Mouse (Mus musculus) heart, adult 2 months (tissue): ENCODE results near the gene Zbtb40. TPM values are rescaled to one million over a fixed set of nuclear protein-coding genes. Genes with fewer than 3 reads are reported as not detected.

Experiments
- DNase-seq, 2 experiments: peaks; one replicate each; pipeline ENCODE4 v3.0.0; 2021
- H3K27ac ChIP-seq: fragments of 200-600 bp; 2 replicates; pipeline ENCODE4 v1.8.1; 2022
- H3K27me3 ChIP-seq: fragments of 200-500 bp; 2 replicates; pipeline ENCODE4 v1.6.1; 2012; ENCODE audit warnings: mild to moderate bottlenecking, low read length, inconsistent platforms, mixed read lengths; ENCODE audit not compliant: control insufficient read depth, insufficient read depth
- H3K36me3 ChIP-seq: fragments of 200-500 bp; 2 replicates; pipeline ENCODE4 v1.6.1; 2012; ENCODE audit warnings: low read length, inconsistent platforms; ENCODE audit not compliant: control insufficient read depth, insufficient read depth
- H3K4me1 ChIP-seq: fragments of 200-500 bp; 2 replicates; pipeline ENCODE4 v1.6.1; 2011; ENCODE audit warnings: low read length; ENCODE audit not compliant: control insufficient read depth, insufficient read depth
- H3K4me3 ChIP-seq: fragments of 200-600 bp; 2 replicates; pipeline ENCODE4 v1.8.1; 2022
- H3K79me2 ChIP-seq: fragments of 200-500 bp; replicated peaks from 2 replicates; pipeline ENCODE4 v1.6.1; 2012; ENCODE audit warnings: mild to moderate bottlenecking, inconsistent platforms, low read length, moderate library complexity, mixed read lengths; ENCODE audit not compliant: control insufficient read depth, insufficient read depth
- H3K9ac ChIP-seq: fragments of 200-500 bp; 2 replicates; pipeline ENCODE4 v1.6.1; 2012; ENCODE audit warnings: low read depth, mild to moderate bottlenecking, control low read depth, inconsistent platforms, low read length, mixed read lengths
- CTCF ChIP-seq: fragments of 200-600 bp; IDR thresholded peaks from 2 replicates; pipeline ENCODE4 v1.8.1; 2022; ENCODE audit warnings: antibody characterized with exemption, mild to moderate bottlenecking, moderate library complexity
- EP300 ChIP-seq: fragments of 200-500 bp; IDR thresholded peaks from 2 replicates; pipeline ENCODE4 v1.6.1; 2011; ENCODE audit warnings: low read depth, low read length, control low read depth; ENCODE audit not compliant: insufficient read depth
- POLR2A ChIP-seq: fragments of 200-500 bp; IDR thresholded peaks from 2 replicates; pipeline ENCODE4 v1.6.1; 2011; ENCODE audit warnings: mild to moderate bottlenecking, low read depth, low read length, control low read depth; ENCODE audit not compliant: insufficient read depth
- WGBS: fragments of 180-500 bp; shearing (Covaris S2); methylation state at CpG from one replicate; pipeline ENCODE4 v1.1.7; 2018; 5-methylcytosine and 5-hydroxymethylcytosine counted together
- intact Hi-C: fragments of 180-260 bp; cut with DNase I; formaldehyde crosslinking; loops from one replicate; pipeline ENCODE4 v1.15.1; 2025
- polyA plus RNA-seq: library from polyadenylated mRNA; depleted of rRNA; stranded (reverse); fragments of >200 nt; gene quantifications from 2 replicates; pipeline ENCODE4 v1.2.3, GENCODE M21; 2012
- total RNA-seq, 2 experiments: library from RNA; stranded (reverse); gene quantifications; 2 replicates each; pipeline ENCODE4 v1.2.3; 2021

Zbtb40 gene
- total and polyA plus RNA-seq, 3 experiments: 5.6 to 8.0 (median 7.3) TPM

DNA sequence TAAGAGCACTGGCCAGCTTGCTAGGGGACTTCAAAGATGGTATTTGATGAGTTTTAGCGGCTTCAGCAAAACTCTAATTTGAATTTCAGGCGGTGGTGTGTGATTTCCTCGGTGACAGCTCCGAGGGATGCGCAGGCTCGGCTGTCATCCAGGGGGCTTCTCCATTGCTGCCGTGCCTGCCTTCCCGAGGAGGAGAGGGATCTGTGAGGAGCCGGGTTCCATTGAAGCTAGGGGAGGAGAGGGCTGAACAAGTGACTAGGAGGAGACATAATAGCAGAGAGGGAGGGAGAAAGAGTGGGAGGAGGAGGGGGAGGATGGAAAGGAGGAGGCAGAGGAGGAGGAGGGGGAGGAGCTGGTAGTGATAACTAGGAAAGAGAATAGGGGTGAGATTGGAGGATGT lies 81.1 kb downstream of the Zbtb40 start:
- Histone ChIP-seq H3K36me3 (no peaks in the 10 kb centered on the region), H3K79me2 (no peaks in the 10 kb centered on the region), H3K9ac (no peak overlapping the region), H3K27ac (no peak overlapping the region), H3K4me3 (no peak overlapping the region), H3K4me1 (no peaks in the 10 kb centered on the region), H3K27me3 (no peaks in the 10 kb centered on the region; the same call in 1 of the 2 replicates)
- intact Hi-C loops: no loop called here
- WGBS: 27% methylated on average over 9 of the region's 9 CpGs
- no peak for TF ChIP-seq EP300
- TF ChIP-seq CTCF: no peak
- TF ChIP-seq POLR2A: no peak
- DNase-seq: no peak

DNA sequence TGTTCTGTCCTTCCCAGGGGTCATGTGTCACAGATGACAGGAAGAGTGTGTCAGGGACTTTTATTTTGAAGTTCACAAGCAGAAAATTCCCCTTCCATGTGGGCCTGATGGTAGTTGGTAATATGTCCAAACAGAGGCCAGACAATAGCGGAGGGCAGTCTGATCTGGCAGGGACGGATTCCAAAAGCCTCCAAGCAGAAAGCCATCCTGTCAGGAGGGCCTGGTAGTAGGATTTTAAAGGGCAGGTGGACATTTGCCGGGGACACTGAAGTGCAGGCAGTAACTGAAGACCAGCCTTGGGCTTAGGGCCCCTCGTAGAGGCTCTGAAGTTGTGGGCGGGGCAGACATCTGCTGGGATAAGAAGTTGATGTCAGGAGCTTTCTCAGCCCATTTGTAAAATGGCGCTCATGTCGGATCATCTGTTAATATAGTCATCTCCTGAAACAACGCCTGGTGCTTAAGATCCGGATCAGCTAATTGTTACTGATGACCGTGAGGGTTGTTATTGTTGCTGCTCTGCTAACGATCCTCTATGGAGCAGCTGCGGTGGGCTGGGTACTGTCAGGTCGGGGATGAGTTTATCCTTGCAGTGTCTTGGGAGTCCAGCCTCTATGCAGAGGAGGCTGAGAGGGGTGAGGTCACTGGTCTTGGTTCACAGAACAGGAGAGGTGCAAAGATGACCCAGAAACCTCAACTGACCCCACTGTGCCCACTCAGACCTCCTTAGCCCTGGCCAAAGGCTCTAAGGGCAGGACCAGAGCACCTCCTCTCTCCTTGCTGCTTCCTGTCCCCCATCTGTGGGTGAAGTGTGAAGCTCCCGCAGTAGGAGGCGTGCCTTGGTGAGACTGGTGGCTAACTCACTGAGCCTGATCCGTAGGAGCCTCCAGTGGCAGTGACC lies 81.9 kb downstream of the Zbtb40 start:
- Histone ChIP-seq H3K4me3 (no peak overlapping the region), H3K9ac (no peak overlapping the region), H3K27ac (no peak overlapping the region), H3K27me3 (no peaks in the 10 kb centered on the region; the same call in 1 of the 2 replicates), H3K4me1 (no peaks in the 10 kb centered on the region), H3K36me3 (no peaks in the 10 kb centered on the region), H3K79me2 (no peaks in the 10 kb centered on the region)
- DNase-seq: no peak
- 36% methylated on average over 16 of the region's 16 CpGs for WGBS
- TF ChIP-seq CTCF: no peak
- TF ChIP-seq EP300: no peak
- TF ChIP-seq POLR2A: no peak
- intact Hi-C loops: no loop called here

DNA sequence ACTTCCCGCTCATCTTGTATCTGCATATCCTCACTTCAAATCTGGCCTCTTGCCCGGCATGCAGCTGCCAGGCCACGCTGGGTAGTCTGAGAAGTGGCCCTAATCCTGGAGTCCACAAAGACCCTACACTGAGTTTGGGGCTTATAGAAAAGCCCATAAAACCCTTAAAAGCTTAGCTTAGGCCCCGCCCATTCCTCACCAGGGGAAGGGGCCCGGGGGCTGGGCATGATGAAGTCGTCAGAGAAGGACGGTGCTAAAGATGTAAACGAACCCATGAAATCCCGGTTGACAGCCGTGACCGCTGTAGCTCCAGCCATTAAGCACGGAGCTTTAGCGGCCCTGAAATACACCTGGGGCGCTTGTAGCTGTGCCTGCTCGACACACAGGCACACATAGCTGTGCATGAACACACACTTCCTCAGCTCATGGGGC lies 83.6 kb downstream of the Zbtb40 start:
- intact Hi-C loops: no loop called here
- no peaks in the 10 kb centered on the region for H3K79me2 ChIP-seq
- no peaks in the 10 kb centered on the region for H3K4me1 ChIP-seq
- no peak for DNase-seq
- TF ChIP-seq CTCF (no peak), EP300 (no peak), POLR2A (no peak)
- no peaks in the 10 kb centered on the region; the same call in 1 of the 2 replicates for H3K27me3 ChIP-seq
- H3K27ac ChIP-seq: no peak overlapping the region
- no peak overlapping the region for H3K4me3 ChIP-seq
- H3K9ac ChIP-seq: no peak overlapping the region
- 31% methylated on average over 15 of the region's 15 CpGs for WGBS
- no peaks in the 10 kb centered on the region for H3K36me3 ChIP-seq

DNA sequence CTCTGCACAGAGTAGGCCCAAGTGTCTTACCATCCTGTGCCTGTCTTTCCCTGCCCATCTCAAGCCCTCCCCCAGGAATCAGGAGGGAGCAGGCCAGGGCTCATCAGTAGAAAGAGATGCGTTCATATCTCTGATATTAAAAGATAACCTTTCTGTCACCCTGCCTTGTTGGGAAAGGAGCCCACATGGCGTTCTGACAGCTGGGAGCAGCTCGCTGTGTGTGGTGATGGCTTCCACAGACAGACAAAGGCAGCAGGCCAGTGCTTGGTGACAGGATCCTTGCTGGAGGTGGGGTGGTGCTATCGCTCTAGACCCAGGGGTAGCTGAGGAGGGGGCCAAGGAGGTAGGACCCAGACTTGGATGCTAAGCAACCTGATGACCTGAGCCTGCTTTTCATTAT lies 86.2 kb downstream of the Zbtb40 start:
- no peaks in the 10 kb centered on the region for H3K79me2 ChIP-seq
- no peak overlapping the region for H3K9ac ChIP-seq
- no peak overlapping the region for H3K27ac ChIP-seq
- H3K4me1 ChIP-seq: no peaks in the 10 kb centered on the region
- H3K27me3 ChIP-seq: peaks cover 1% of the 10 kb centered on the region; the same call in 1 of the 2 replicates
- intact Hi-C loops: no loop called here
- no peak for DNase-seq
- 59% methylated on average over 4 of the region's 4 CpGs for WGBS
- H3K36me3 ChIP-seq: no peaks in the 10 kb centered on the region
- H3K4me3 ChIP-seq: no peak overlapping the region
- TF ChIP-seq CTCF (no peak), EP300 (no peak), POLR2A (no peak)

DNA sequence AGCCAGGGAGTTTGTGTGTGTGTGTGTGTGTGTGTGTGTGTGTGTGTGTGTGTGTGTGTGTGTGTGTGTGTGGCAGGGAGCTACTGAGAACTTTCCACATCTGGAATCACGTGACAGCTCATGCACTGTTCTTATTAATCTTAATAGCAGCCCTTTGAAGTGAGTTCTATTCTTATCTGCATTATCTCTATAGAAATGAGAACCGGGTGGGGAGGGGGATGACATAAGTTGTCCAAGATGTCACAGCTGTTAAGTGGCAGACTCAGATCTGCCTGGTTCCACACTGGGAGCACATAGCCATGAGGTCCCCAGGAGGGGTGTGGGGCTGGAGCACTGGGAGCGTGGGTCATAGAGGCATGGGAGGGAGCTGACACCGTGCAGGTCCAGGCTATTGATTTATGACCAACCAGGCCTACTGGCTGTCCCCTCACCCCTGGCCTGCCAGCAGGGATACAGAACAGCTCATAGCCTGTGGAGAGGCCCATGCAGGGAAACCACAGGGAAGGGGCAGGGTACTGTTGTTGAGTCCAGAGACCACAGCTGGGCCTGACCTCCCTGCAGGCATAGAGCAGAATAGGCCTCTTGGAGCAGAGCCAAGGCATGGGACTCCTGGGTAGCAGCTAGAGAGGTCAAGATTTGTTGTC lies 86.8 kb downstream of the Zbtb40 start:
- intact Hi-C loops: no loop called here
- 45% methylated on average over 4 of the region's 4 CpGs for WGBS
- Histone ChIP-seq H3K36me3 (no peaks in the 10 kb centered on the region), H3K4me1 (no peaks in the 10 kb centered on the region), H3K9ac (no peak overlapping the region), H3K4me3 (no peak overlapping the region), H3K27ac (no peak overlapping the region), H3K27me3 (peaks cover 7% of the 10 kb centered on the region), H3K79me2 (no peaks in the 10 kb centered on the region)
- DNase-seq: no peak
- TF ChIP-seq EP300: no peak
- TF ChIP-seq CTCF: no peak
- TF ChIP-seq POLR2A: no peak

DNA sequence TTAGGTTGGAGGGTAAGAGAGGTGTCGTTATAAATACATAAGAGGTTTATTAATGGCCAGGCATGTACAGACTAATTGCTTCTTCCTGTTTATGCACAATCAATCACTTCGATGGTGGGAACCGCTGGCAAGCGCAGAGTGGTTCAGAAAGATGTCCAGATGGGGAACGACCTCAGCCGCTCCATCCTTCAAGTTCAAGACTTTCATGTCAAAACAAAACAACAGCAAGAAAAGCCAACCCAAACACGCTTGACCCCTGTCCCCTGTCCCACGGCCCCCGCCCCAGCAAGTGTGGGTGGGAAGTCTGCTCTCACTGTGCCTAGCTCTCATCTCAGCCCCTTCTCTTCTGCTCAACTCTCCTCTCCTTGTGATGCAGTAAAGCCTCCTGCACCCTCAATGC lies 88.0 kb downstream of the Zbtb40 start:
- peaks cover 9% of the 10 kb centered on the region for H3K27me3 ChIP-seq
- 66% methylated on average over 9 of the region's 9 CpGs for WGBS
- no peaks in the 10 kb centered on the region for H3K4me1 ChIP-seq
- intact Hi-C loops: no loop called here
- H3K27ac ChIP-seq: no peak overlapping the region
- DNase-seq: no peak
- no peak overlapping the region for H3K9ac ChIP-seq
- TF ChIP-seq CTCF (no peak), POLR2A (no peak), EP300 (no peak)
- H3K79me2 ChIP-seq: no peaks in the 10 kb centered on the region
- no peaks in the 10 kb centered on the region for H3K36me3 ChIP-seq
- H3K4me3 ChIP-seq: no peak overlapping the region
